Mouse (Mus musculus): ENCODE results near the gene Abca9. TPM values are rescaled to one million over a fixed set of nuclear protein-coding genes. Genes with fewer than 3 reads are reported as not detected.

The Abca9 gene
- total RNA-seq, 1 experiment from 2014 or later, result 26.0 TPM

GRCm38 (mm10) chr11:110094236-110094635 is 73.8 kb downstream of the Abca9 start:
- no peak for ATAC-seq (replicated peaks; ENCODE audit: insufficient number of reproducible peaks, low FRiP score, low TSS enrichment, poor library complexity, severe bottlenecking)

DNA sequence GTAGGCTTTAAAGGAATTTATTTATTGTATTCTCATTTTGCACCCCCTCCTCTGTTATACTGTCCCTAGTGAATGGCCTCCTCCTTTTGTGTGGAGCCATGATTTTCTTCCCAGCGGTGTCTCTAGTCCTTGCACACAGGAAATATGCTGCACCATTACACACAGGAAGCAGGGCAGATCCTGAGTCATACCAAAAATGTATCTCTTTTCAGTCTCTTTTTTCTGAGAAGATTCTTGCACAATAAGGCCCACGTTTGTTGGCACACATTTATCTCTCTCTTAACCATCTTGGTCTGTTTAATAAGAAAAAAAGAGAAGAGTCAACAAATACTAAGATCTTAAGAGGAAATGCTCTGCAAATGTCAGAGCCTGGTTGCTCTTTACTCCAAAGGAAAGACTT is 76.7 kb downstream of the Abca9 start:
- no peak for ATAC-seq (replicated peaks; ENCODE audit: insufficient number of reproducible peaks, low FRiP score, low TSS enrichment, poor library complexity, severe bottlenecking)

DNA sequence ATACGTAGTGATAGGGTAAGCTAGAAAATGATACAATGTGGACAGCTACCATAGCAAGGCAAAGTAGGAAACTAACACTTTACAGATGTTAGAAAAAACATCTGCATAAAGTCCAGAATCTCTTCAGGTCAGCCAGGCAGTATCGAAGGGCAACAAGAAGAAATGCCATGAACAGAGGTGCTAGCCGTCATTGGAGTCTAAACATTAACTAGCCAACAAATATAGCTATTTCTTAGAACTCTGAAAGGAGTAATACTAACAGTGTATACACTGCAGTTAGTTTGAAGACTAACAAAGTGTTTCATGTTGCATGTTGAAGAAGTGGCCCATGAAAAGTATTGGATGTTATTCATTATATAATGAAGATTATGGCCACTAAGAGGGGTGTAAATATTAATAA is 95.8 kb downstream of the Abca9 start:
- no peak for ATAC-seq (replicated peaks; ENCODE audit: insufficient number of reproducible peaks, low FRiP score, low TSS enrichment, poor library complexity, severe bottlenecking)

DNA sequence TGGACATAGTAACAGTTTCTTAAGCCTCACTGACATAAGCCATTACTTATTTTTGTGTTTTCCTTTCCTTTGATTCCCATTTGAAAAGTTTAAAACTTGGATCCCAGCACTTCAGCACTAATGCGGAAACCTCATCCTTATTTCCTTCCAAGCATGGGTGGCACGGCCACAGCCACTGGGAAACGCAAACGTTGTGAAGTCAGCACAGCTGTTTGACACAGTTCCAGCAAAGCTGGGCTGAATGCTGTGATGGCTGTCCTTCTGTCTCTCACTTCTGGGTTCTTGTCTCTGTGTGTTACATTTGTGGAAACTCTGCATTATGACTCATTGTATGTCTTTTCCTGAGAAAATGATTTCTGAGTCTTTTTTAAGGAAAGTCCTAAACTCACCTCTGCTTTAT is 107.0 kb downstream of the Abca9 start:
- ATAC-seq (replicated peaks; ENCODE audit: insufficient number of reproducible peaks, low FRiP score, low TSS enrichment, poor library complexity, severe bottlenecking), result no peak

DNA sequence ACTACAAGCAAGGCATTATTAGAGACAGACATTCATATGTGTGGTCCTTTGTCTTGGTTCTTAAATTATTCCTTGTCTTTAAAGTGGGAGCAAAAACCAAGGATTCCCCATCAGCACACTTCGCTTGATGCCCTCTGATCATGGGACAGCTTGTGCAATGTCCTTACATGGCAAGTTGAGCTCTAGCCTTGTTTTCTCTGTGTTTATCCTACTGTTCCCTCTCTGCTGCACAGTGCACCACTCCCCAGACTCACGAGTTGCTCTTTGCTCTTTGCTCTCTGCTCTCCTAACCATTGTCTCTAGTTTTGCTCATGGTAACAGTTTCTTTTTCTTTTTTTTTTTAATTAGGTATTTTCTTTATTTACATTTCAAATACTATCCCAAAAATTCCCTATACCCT is 107.9 kb downstream of the Abca9 start:
- no peak for ATAC-seq (replicated peaks; ENCODE audit: insufficient number of reproducible peaks, low FRiP score, low TSS enrichment, poor library complexity, severe bottlenecking)

- no peak for ATAC-seq (replicated peaks; ENCODE audit: insufficient number of reproducible peaks, low FRiP score, low TSS enrichment, poor library complexity, severe bottlenecking)
Measured at GRCm38 (mm10) chr11:110053681-110054080, 114.3 kb downstream of the Abca9 start.

Other genes starting within 250 kb of the Abca9 start
- gene Abca8b, start 172.4 kb downstream of the Abca9 start, total RNA-seq (2017), result 0.19 to 0.48 TPM (median 0.32 TPM) in 3 replicates
- not detected in 3 replicates for gene Abca8a, start 72.2 kb downstream of the Abca9 start, total RNA-seq (2017)
- 1.0 to 2.4 TPM (median 1.2 TPM) in 3 replicates for gene Abca6, start 83.6 kb upstream of the Abca9 start, total RNA-seq (2017)
- 0.29 to 7.1 TPM (median 0.75 TPM) in 3 replicates for gene Abca5, start 169.5 kb upstream of the Abca9 start, total RNA-seq (2017)
- gene Map2k6, start 230.9 kb upstream of the Abca9 start, total RNA-seq (2017), result 8.5 to 15.1 TPM (median 11.4 TPM) in 3 replicates

Measured in monocyte, adult 5-6 weeks (primary cell).